Mouse (Mus musculus): ENCODE measurements around the gene Olfr509. TPM values are rescaled to one million over a fixed set of nuclear protein-coding genes. Genes with fewer than 3 reads are reported as not detected.

Gene Olfr509
- not detected in 2 replicates for total RNA-seq (2012; rRNA removed)
- not detected in 2 replicates for total RNA-seq (2014; rRNA removed)
- polyA plus RNA-seq (2012; ENCODE audit: insufficient read length, low read depth): not detected in 2 replicates

GRCm38 (mm10) chr7:108651806-108652205 is at the start of gene Olfr509:
TSS of gene Olfr509 (minus strand) at chr7:108651906.
- in situ Hi-C loops (cut with MboI; ENCODE audit: low pct_ligation_motif_present, low pct_unique_long_range_greater_than_20kb, low sequenced_read_pairs) (no loop called here), dilution Hi-C loops (cut with MboI; ENCODE audit: extremely low pct_ligation_motif_present, extremely low pct_unique_long_range_greater_than_20kb, low sequenced_read_pairs) (no loop called here)
- Histone ChIP-seq H3K9ac (ENCODE audit: insufficient read depth, low read depth) (no peak within 1 kb of the TSS), H3K79me2 (replicated peaks; ENCODE audit: control insufficient read depth, extremely low read depth, insufficient read depth, poor library complexity, severe bottlenecking) (no peaks in the 10 kb centered on the region), H3K9me3 (replicated peaks; ENCODE audit: low read length) (peaks cover 3% of the 10 kb centered on the region), H3K4me1 (ENCODE audit: control insufficient read depth in 1 of 2, insufficient read depth in 2 of 2) (no peaks in the 10 kb centered on the region), H3K27me3 (replicated peaks) (no peaks in the 10 kb centered on the region), H3K4me3 (replicated peaks in 1 of 3; ENCODE audit: low read depth in 2 of 3, low read length in 2 of 3, poor library complexity in 1 of 3) (no peak within 1 kb of the TSS), H3K4me2 (ENCODE audit: insufficient read depth, low read depth, poor library complexity, severe bottlenecking) (no peak within 1 kb of the TSS), H3K36me3 (replicated peaks in 1 of 2; ENCODE audit: control insufficient read depth in 1 of 2, insufficient read depth in 1 of 2, low read length in 1 of 2) (no peaks in the 10 kb centered on the region), H3K27ac (ENCODE audit: insufficient read depth, low read depth) (no peak within 1 kb of the TSS)
- DNase-seq (ENCODE audit: extremely low read depth): no peak
- TF ChIP-seq PAX5 (IDR thresholded peaks at IDR 0.05; ENCODE audit: low read length): no peak

GRCm38 (mm10) chr7:108678886-108679285 is 27.2 kb upstream of the Olfr509 start:
- no peaks in the 10 kb centered on the region for H3K36me3 ChIP-seq (replicated peaks in 1 of 2; ENCODE audit: control insufficient read depth in 1 of 2, insufficient read depth in 1 of 2, low read length in 1 of 2)
- H3K4me3 ChIP-seq (replicated peaks in 1 of 3; ENCODE audit: low read depth in 2 of 3, low read length in 2 of 3, poor library complexity in 1 of 3): no peak overlapping the region

GRCm38 (mm10) chr7:108671058-108671457 is 19.4 kb upstream of the Olfr509 start:
- no peaks in the 10 kb centered on the region for H3K4me1 ChIP-seq (ENCODE audit: control insufficient read depth in 1 of 2, insufficient read depth in 2 of 2)
- TF ChIP-seq ZMIZ1 (IDR thresholded peaks at IDR 0.05; ENCODE audit: low read depth, low read length) (no peak), GABPA (IDR thresholded peaks at IDR 0.05; ENCODE audit: insufficient replicate concordance, low read depth, low read length) (no peak), MAZ (IDR thresholded peaks at IDR 0.05; ENCODE audit: low read depth, low read length) (no peak), ELF1 (IDR thresholded peaks at IDR 0.05; ENCODE audit: low read depth, low read length) (no peak), USF2 (conservative IDR thresholded peaks at IDR 0.05; ENCODE audit: low read depth, low read length) (no peak), MXI1 (IDR thresholded peaks at IDR 0.05; ENCODE audit: low read depth, low read length) (no peak)
- no peak for DNase-seq (ENCODE audit: extremely low read depth)
- H3K27me3 ChIP-seq (replicated peaks): no peaks in the 10 kb centered on the region
- no peaks in the 10 kb centered on the region for H3K36me3 ChIP-seq (replicated peaks in 1 of 2; ENCODE audit: control insufficient read depth in 1 of 2, insufficient read depth in 1 of 2, low read length in 1 of 2)
- H3K9me3 ChIP-seq (replicated peaks; ENCODE audit: low read length): no peaks in the 10 kb centered on the region
- no peaks in the 10 kb centered on the region for H3K79me2 ChIP-seq (replicated peaks; ENCODE audit: control insufficient read depth, extremely low read depth, insufficient read depth, poor library complexity, severe bottlenecking)
- dilution Hi-C loops (cut with MboI; ENCODE audit: extremely low pct_ligation_motif_present, extremely low pct_unique_long_range_greater_than_20kb, low sequenced_read_pairs) (no loop called here), in situ Hi-C loops (cut with MboI; ENCODE audit: low pct_ligation_motif_present, low pct_unique_long_range_greater_than_20kb, low sequenced_read_pairs) (no loop called here)
- H3K4me2 ChIP-seq (ENCODE audit: insufficient read depth, low read depth, poor library complexity, severe bottlenecking): no peak overlapping the region
- H3K9ac ChIP-seq (ENCODE audit: insufficient read depth, low read depth): no peak overlapping the region
- no peak overlapping the region for H3K4me3 ChIP-seq (replicated peaks in 1 of 3; ENCODE audit: low read depth in 2 of 3, low read length in 2 of 3, poor library complexity in 1 of 3)
- no peak overlapping the region for H3K27ac ChIP-seq (ENCODE audit: insufficient read depth, low read depth)

More at GRCm38 (mm10) chr7:108678886-108679285, 27.2 kb upstream of the Olfr509 start:
- Histone ChIP-seq H3K9me3 (replicated peaks; ENCODE audit: low read length) (peaks cover 6% of the 10 kb centered on the region), H3K4me2 (ENCODE audit: insufficient read depth, low read depth, poor library complexity, severe bottlenecking) (no peak overlapping the region), H3K4me1 (ENCODE audit: control insufficient read depth in 1 of 2, insufficient read depth in 2 of 2) (no peaks in the 10 kb centered on the region), H3K9ac (ENCODE audit: insufficient read depth, low read depth) (no peak overlapping the region), H3K27ac (ENCODE audit: insufficient read depth, low read depth) (no peak overlapping the region), H3K27me3 (replicated peaks) (no peaks in the 10 kb centered on the region), H3K79me2 (replicated peaks; ENCODE audit: control insufficient read depth, extremely low read depth, insufficient read depth, poor library complexity, severe bottlenecking) (no peaks in the 10 kb centered on the region)
- no peak for TF ChIP-seq TCF12 (IDR thresholded peaks at IDR 0.05; ENCODE audit: low read depth, low read length)
- no peak for TF ChIP-seq MAZ (IDR thresholded peaks at IDR 0.05; ENCODE audit: low read depth, low read length)
- TF ChIP-seq RAD21 (IDR thresholded peaks at IDR 0.05; ENCODE audit: low read depth, low read length): no peak
- TF ChIP-seq CHD1 (IDR thresholded peaks at IDR 0.05; ENCODE audit: low read depth, low read length): no peak
- no peak for TF ChIP-seq IRF4 (IDR thresholded peaks at IDR 0.05; ENCODE audit: low read depth, low read length)
- no peak for TF ChIP-seq ZMIZ1 (IDR thresholded peaks at IDR 0.05; ENCODE audit: low read depth, low read length)
- no peak for TF ChIP-seq SMC3 (IDR thresholded peaks at IDR 0.05; ENCODE audit: low read depth, low read length)
- TF ChIP-seq CTCF (conservative IDR thresholded peaks at IDR 0.05 in 1 of 2, IDR thresholded peaks at IDR 0.05 in 1 of 2; ENCODE audit: low read depth in 2 of 2, low read length in 2 of 2): no peak
- TF ChIP-seq HCFC1 (IDR thresholded peaks at IDR 0.05; ENCODE audit: low read depth, low read length): no peak
- no peak for TF ChIP-seq NELFE (IDR thresholded peaks at IDR 0.05; ENCODE audit: low read depth, low read length)
- TF ChIP-seq USF1 (IDR thresholded peaks at IDR 0.05; ENCODE audit: low read depth, low read length): no peak
- TF ChIP-seq USF2 (conservative IDR thresholded peaks at IDR 0.05; ENCODE audit: low read depth, low read length): no peak
- no peak for TF ChIP-seq RCOR1 (conservative IDR thresholded peaks at IDR 0.05; ENCODE audit: low read depth, low read length)
- TF ChIP-seq KAT2A (IDR thresholded peaks at IDR 0.05; ENCODE audit: insufficient replicate concordance, low read length): no peak
- no peak for TF ChIP-seq UBTF (IDR thresholded peaks at IDR 0.05; ENCODE audit: low read depth, low read length)
- no peak for TF ChIP-seq E2F4 (IDR thresholded peaks at IDR 0.05; ENCODE audit: insufficient replicate concordance, low read depth, low read length)
- no peak for TF ChIP-seq ZC3H11A (IDR thresholded peaks at IDR 0.05; ENCODE audit: low read depth, low read length)
- TF ChIP-seq MAFK (IDR thresholded peaks at IDR 0.05; ENCODE audit: insufficient replicate concordance, low read length): no peak
- TF ChIP-seq BHLHE40 (IDR thresholded peaks at IDR 0.05; ENCODE audit: low read depth, low read length): no peak
- TF ChIP-seq EP300 (IDR thresholded peaks at IDR 0.05; ENCODE audit: low read length): no peak
- in situ Hi-C loops (cut with MboI; ENCODE audit: low pct_ligation_motif_present, low pct_unique_long_range_greater_than_20kb, low sequenced_read_pairs) (no loop called here), dilution Hi-C loops (cut with MboI; ENCODE audit: extremely low pct_ligation_motif_present, extremely low pct_unique_long_range_greater_than_20kb, low sequenced_read_pairs) (no loop called here)
- no peak for DNase-seq (ENCODE audit: extremely low read depth)
